Mouse (Mus musculus) olfactory bulb, adult 2 months (tissue): ENCODE measurements around the gene Pim3.

ENCODE experiments used
- CTCF ChIP-seq: fragments of 200-500 bp; IDR thresholded peaks from 2 replicates; pipeline ENCODE4 v1.5.1; 2012; ENCODE audit warnings: low read depth, mild to moderate bottlenecking, low read length, moderate library complexity; ENCODE audit not compliant: insufficient read depth
- POLR2A ChIP-seq: fragments of 200-500 bp; IDR thresholded peaks from 2 replicates; pipeline ENCODE4 v1.6.1; 2012; ENCODE audit warnings: mild to moderate bottlenecking, low read depth, low read length, moderate library complexity; ENCODE audit not compliant: insufficient read depth

GRCm38 (mm10) chr15:88863695-88864231, 1.8 kb downstream of the Pim3 start:
- no peak for TF ChIP-seq CTCF
- TF ChIP-seq POLR2A: peak; percentile 51; the same call in 1 of the 2 replicates
